Mouse (Mus musculus) bone marrow, adult 2 months (tissue): ENCODE data around the gene Ttll1.

Experiments used
- CTCF ChIP-seq: fragments of 200-500 bp; IDR thresholded peaks from 2 replicates; pipeline ENCODE4 v1.5.1; 2011; ENCODE audit warnings: low read length, control low read depth; ENCODE audit not compliant: control insufficient read depth, insufficient read depth
- POLR2A ChIP-seq: fragments of 200-500 bp; IDR thresholded peaks from 2 replicates; pipeline ENCODE4 v1.6.1; 2011; ENCODE audit warnings: low read depth, mild to moderate bottlenecking, control low read depth, low read length, borderline replicate concordance; ENCODE audit not compliant: control insufficient read depth

DNA sequence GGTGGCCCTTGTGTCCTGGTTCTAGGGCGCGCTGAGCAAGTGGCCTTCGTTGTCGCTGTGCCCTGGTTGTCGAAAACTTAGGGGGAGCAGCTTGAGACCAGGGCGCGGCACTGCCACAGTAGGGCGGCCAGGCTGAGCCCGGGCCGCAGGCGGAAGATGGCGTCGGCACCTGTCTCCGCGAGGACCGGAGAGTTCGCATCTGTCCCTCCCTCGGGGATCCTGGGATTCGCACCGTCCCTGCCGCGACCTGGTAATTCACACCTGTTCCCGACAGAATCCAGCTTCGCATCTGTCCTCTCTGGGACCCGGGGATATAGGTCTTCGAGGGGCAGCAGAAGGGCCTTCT lies 16.4 kb upstream of the Ttll1 start:
- TF ChIP-seq CTCF (no peak), POLR2A (no peak; the same call in 1 of the 2 replicates)
